Mouse (Mus musculus): ENCODE measurements around the gene Olfr11.

Gene Olfr11

GRCm38 (mm10) chr13:21642418-21642817 lies at the start of gene Olfr11:
Gene Olfr11 (minus strand): TSS chr13:21642518.
- no peak for DNase-seq (ENCODE audit: extremely low spot score)

- DNase-seq (ENCODE audit: extremely low spot score): no peak
Measured at GRCm38 (mm10) chr13:21677305-21677704, 35.0 kb upstream of the Olfr11 start, which contains the start of gene Olfr1360. Gene Olfr1360 (minus strand): TSS chr13:21677405.

GRCm38 (mm10) chr13:21663286-21663685 lies 21.0 kb upstream of the Olfr11 start, which contains the start of gene Olfr1361:
Gene Olfr1361 (minus strand): TSS chr13:21663386.
- no peak for DNase-seq (ENCODE audit: extremely low spot score)

DNA sequence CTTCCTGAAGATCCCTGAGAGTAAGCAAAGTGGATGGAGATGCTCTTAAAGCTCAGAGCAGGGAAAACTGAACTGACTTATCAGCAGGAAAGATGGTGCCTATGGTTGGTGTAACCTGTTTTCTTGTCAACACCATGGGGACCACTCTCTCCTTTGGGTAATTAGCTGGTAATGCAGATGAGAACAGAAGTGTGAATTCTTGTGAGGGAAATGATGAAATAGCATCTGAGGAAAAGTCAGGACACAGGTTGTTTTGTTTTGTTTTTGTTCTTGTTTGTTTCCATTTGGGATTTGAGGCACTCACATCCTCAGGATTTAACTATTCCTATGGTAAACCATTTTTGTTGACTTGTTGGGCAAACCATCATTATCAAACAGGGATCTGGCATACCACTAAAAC lies 28.4 kb downstream of the Olfr11 start, which contains the start of gene Olfr1362:
Gene Olfr1362, minus strand, starts transcription at position 101 of the 400 bp plus-strand sequence.
- DNase-seq (ENCODE audit: extremely low spot score): no peak

- DNase-seq (ENCODE audit: extremely low spot score): no peak
Measured at GRCm38 (mm10) chr13:21591618-21592017, 50.7 kb downstream of the Olfr11 start.

Data from embryo, embryonic 9.5 days (tissue).